Mouse (Mus musculus): ENCODE data around the gene Rrp7a.

- TF ChIP-seq ZC3H11A (IDR thresholded peaks at IDR 0.05; ENCODE audit: borderline replicate concordance, low read depth, low read length) (no peak), ZNF384 (IDR thresholded peaks at IDR 0.05; ENCODE audit: low read depth, low read length) (no peak), MAFK (IDR thresholded peaks at IDR 0.05; ENCODE audit: insufficient read depth, low read depth, low read length) (no peak)
Observed at GRCm38 (mm10) chr15:83088495-83089428, 33.8 kb downstream of the Rrp7a start.

All from ES-E14 (cell line).